Mouse (Mus musculus): ENCODE results near the gene Henmt1.

GRCm38 (mm10) chr3:108997284-108997683, 57.6 kb downstream of the Henmt1 start:
- TF ChIP-seq CTCF (IDR thresholded peaks at IDR 0.05; ENCODE audit: borderline replicate concordance, control insufficient read depth, extremely low read depth, insufficient read depth, low read length, poor library complexity) (no peak), POLR2A (IDR thresholded peaks at IDR 0.05; ENCODE audit: control insufficient read depth, extremely low read depth, insufficient read depth, low read length, poor library complexity) (no peak)
